Mouse (Mus musculus) spleen, postnatal 4 days (tissue): Measurements from ENCODE around the gene Ints14.

Experiments
- DNase-seq, 2 experiments: peaks; one replicate each; pipeline ENCODE4 v3.0.0; 2022; ENCODE audit warnings: low spot score in 2 of 2

The Ints14 gene

DNA sequence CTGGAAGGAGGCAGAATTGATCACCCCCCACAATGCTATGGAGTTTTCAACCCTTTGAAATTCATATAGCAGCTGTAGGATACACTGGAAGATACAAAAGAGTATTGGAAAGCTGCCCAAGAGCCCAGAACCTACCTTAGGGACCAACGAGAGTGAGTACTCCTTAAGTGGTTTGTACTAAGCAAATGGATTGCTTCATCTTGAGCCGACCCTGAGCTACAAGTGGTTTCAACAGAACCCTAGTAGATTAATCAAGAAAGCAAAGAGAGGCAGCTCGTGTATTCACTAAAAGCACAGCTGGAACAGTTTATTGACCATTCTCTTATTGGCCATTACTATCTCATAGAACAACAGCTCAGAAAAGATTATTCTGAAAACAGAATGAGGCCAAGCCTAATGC lies 58.4 kb downstream of the Ints14 start:
- no peak for DNase-seq

DNA sequence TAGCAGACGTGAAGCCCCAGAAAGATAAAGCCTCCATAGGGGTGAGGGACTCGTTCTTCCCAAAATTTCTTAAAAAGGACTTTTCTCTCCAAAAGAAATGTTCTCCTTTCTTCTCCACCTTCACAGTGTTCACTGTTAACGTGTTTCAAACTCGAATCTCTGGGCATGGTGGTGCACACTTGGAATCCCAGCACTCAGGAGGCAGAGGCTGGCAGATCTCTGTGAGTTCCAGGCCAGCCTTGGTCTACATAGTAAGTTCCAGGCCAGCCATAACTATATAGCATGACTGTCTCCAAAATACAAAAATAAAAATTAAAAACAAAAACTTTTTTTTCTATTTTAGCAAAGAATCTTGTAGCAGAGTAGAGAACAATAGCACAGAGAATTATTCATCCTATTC lies 59.4 kb downstream of the Ints14 start:
- DNase-seq, result peak in 1 of 2 experiments; percentile 51

DNA sequence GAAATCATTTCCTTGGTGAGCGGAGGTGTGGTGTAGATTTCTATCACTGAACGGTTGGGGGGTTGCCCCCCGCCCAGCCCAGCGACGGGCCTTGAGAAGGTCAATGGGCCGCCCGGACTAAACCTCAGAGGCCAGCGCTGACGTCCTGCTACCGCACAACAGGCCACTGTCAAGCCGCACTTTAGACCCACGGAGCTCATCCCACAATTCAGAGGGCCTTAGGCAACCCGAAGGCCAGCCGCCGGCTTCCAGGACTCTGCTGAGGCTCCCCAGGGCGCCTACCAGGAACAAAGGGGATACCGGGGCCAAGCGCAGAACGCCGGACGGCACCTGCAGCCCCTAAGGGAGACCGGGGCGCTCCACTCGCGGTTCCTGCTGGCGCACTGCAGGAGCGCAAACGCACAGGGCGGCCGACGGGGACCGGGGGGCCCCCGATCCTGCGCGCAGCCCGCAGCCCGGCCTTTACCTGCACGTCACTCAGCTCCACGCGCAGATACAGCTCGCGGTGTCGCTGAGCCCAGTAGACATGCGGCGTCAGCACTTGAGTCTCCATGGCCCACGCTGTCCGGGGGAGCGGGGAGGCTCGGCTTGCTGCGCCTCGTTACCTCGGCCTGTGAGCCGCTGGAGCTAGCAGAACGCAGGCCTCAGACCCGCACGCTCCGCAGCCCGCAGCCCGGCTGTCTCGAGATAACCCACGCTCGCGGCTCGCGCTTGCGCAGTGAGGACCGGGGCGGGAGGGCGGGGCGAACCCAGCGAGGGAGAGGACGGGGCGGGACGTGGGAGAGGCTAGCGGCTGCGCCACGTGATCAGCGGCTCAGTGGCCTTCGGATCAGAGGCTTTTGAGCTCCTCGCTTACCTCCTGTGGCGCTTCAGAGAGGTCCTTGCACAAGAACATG lies 60.5 kb downstream of the Ints14 start, which contains the start of gene Hacd3:
TSS of gene Hacd3 (minus strand) at position 703 of the 896 bp plus-strand sequence.
- peak; percentile 87 to 95 for DNase-seq

DNA sequence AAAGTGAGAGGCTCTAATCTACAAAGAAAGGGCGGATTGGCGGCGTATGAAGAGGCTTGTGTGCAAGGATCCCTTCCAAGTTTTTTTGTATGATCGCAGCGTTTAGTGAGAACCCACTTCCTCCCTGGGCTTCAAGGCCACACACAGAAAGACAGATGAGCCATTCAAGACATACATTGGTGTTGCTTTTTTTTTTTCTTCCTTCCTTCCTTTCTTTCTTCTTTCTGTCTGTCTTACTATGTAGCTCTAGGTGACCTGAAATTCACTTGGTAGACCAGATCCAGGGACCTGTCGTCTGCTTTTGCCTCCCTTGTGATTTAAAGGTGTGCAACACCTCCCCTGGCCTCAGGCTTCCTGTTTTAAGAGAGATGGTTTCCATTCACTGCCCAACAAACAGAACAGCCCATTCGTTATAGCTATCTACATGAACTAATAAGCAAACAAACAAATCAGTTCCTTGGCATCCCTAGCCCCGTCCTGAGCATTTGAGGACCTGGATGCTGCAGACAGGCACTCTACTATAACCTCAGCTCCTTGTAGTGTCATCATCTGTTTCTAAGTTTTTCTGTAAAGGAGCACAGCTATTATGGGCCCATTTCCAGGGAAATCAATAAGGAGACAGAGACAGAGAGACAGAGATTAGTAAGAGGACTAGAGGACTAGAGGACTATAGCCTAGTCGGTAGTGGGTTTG lies 61.3 kb downstream of the Ints14 start:
- peak in 1 of 2 experiments; percentile 62 for DNase-seq

DNA sequence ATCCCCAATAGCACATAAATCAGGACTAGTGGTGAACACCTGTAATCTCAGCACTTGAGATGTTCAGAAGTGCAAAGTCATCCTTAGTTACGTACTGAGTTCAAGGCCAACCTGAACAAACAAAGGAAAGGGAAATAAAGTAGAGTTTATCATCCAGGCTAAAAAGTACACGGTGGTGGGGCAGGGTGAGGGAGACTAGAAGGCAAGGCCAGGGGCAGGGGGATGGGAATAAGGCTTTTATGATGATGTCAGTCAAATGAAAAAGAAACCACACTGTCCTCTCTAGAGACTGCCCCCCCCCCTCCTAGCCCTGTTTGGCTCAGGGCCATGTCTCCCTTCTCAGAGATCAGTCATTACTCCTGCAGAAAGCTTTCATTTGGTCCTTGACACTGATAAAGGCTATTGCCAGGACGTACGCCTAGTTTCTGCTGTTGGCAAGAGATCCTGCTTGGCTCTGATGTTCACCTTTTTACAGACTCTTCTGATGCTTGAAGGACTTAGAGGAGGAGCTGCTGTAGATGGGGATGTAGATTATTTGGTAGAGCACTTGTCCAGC lies 62.0 kb downstream of the Ints14 start:
- no peak for DNase-seq

DNA sequence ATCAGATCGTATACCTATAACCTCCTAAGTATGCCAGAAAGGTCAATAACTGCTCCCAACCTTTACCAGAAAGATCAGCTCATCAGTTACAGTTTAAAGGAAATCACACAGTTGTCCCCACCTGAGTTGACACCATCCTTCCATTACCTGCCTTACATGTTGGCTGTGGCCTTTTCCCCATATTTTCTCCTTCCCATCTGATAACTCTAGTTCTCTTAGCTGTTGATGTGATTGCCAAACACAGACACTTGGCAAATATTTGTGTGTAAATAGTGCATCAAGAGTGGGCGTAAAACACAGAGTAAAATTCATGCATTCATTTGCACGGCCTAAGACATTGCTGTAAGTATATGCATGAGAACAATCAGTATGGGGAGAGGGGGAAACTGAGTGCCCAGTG lies 62.7 kb downstream of the Ints14 start:
- DNase-seq, result no peak

DNA sequence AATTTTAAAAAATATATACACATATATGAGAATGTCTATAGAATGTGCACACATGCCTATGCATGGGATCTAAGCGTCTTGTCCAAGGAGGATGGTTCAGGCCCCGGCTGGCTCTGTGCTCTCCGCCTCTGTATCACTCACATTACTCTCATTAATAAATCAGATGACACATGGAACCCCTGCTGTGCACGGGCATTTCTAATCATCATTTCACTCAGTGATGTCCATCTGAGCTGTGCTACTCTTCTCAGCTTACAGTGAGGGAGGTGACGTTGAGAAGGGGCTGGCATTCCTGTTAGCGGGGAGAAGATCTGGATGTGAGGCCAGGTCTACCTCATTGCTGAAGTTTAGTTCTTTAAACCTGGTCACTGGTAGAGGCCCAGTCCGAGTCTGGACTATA lies 66.5 kb downstream of the Ints14 start:
- DNase-seq, result no peak

DNA sequence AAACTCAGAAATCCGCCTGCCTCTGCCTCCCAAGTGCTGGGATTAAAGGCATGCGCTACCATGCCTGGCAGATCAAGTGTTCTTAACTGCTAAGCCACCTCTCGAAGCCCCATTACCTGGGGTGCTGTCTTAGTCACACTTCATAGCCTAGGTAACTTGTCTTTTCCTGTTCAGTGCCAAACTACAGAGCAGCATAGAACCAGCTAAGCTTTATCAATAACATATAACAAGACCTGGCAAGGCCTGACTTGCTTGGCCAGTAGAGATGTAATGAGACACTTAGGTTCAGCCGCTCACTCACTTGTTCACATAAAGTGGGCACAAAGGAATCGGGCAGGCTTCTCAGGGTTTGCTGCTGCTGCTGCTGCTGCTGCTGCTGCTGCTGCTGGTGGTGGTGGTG lies 67.6 kb downstream of the Ints14 start:
- no peak for DNase-seq

DNA sequence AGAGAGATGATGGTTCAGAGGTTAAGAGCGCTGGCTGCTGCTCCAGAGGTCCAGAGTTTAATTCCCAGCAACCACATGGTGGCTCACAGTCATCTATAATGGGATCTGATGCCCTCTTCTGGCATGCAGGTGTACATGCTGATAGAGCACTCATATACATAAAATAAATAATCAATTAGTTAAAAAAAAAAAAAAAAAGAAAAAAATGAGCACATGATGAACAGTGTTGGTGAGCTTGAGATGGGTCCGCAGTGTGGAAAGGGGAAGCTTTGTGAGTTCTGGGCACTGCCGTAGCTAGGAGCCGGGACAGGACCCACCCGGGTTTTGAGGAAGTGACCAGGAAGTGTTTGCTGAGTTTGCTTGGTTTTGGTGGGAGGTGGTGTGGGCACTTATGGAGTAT lies 70.7 kb downstream of the Ints14 start:
- DNase-seq, result peak in 1 of 2 experiments; percentile 27

DNA sequence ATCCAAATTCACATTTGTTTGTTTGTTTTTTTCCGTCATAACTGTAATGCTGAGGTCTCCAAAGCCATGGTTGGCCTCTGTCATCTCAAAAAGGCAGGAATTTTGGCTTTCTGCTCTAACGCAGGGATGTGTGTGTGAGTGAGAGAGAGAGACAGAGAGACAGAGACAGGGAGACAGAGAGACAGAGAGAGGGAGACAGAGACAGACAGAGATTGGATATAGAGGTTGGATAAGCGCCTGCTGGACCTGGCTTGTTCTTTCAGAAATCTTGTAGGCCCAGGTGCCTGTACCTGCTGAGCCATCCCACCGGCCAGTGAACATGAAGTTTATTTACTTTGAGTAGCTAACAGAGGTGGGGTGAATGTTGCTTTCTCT lies 71.2 kb downstream of the Ints14 start:
- no peak for DNase-seq

DNA sequence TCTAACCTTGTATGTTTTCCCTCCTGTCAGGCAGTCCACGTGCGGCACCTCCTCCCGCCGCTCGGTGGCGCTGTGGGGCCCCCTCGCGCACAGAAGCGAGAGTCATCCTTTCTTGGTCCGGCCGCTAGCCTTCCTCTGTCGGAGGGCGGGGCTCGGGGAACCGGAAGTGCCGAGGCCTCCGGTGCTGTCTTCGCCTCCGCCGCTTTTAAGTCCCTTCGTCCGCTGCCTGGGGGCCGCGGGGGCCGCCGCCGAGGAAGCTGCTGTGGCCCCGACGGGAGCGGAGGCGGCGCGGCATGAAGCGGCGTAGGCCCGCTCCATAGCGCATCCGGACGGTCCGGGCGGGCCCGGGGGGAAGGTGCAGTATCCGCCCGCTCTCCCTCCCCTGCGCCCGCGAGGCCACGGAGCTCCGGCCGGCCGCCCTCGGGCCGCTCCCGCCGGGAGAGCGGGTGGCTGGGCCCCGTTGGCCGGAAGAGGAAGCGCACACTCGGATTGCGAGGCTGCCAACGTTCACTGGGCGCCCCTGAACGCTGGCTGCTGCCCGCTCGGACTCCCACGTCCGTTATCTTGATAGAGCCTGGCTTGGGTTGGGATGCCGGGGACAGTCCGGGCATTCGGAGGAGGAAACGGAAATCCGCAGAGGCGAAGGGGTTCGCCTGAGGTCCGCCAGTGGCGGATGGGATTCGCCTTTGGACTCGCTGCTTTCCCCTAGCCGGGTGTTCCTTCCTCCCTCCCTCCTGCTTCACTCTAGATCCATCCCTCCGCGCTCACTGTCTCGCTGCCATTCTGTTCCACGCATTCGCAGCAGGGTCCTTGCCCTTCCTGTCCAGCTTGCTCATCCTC lies 71.8 kb downstream of the Ints14 start, which contains the start of gene Dpp8:
TSS of gene Dpp8 (plus strand) at position 146 of the 840 bp plus-strand sequence.
- peak; percentile 96 to 99 for DNase-seq

DNA sequence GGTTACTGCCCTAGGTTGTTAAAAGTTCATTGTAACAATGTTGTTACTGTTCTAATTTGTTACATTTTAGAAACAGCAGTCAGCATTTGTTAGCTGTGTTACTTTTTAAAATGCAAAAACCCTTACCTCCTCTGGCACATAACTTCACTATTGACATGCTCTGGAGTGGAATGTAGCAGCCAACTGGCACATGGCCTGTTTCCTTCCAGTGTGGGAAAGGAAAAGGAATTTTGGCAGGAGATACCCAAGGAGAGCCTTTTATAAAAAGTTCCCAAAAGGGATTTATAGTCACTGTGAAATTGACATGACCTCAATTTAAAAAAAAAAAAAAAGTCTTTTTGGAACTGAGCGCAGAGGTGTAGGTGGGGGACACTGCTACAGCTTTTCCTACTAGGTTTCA lies 75.8 kb downstream of the Ints14 start:
- DNase-seq, result no peak
